Mouse (Mus musculus) embryo, embryonic 9.5 days (tissue): ENCODE data around the gene Lrig1.

Experiments used
- DNase-seq: peaks from one replicate; pipeline ENCODE4 v3.0.0-alpha.2; 2017; ENCODE audit errors: extremely low spot score

Gene Lrig1

DNA sequence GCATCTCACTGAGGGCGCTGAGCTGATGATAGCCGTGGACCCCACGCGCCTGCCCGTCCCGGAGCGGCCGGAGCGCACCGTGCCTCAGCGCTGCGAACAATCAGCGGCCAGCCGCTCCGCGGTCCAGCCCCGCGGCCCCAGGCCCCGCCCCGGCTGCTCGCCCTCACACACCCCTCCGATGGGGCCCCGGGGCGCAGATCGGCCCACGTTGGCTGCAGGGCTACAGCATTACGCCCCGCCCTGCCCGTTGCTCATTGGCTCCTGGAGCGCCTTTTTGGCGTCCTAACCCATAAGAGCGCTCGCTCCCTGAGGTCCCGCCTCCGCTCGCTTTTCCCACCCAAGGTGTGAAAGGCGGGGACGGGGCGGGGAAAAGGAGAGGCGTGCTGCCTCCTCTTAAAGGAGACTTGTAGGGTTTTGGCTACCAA is at the start of gene Lrig1:
Gene Lrig1, minus strand, starts transcription at position 92 of the 425 bp plus-strand sequence.
- DNase-seq = peak; percentile 97

DNA sequence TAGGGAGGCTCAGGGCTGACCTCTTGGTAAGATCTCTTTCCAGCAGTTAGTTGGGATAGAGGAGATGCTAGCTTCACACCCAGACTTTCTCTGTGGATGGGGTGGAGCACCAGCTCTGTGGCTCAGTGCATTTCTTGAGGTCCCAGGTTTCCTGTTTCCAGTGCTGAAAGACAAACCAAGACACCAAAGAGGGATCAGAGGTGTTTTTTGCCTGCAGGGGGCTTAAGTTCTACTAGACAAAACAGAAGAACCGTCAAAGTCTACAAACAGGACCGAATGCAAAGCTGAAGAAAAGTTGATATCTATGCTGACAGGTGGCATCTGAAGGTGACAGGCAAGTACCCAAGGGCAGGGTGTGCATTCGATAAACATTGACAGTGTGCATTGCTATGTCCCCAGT is 49.7 kb upstream of the Lrig1 start:
- DNase-seq = no peak

DNA sequence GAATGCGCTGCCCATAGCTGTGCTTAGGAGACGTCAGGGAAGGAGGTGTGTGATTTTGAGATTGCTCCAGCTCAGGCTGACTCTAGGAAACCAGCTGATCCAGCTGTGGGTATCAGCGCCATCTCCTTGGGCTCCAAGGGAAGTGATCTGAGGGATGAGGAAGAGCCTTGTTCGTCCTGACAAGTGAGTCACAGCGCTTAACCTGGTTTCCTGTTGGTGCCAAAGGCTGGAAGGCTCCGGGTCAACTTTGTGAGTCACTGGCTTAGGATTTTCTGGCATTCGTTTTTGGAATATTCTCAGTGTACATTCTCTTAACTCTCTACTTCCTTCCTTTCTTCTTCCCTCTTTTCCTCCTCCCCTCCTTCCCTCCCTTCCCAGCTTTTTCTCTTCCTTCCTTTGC is 48.4 kb upstream of the Lrig1 start:
- no peak for DNase-seq

DNA sequence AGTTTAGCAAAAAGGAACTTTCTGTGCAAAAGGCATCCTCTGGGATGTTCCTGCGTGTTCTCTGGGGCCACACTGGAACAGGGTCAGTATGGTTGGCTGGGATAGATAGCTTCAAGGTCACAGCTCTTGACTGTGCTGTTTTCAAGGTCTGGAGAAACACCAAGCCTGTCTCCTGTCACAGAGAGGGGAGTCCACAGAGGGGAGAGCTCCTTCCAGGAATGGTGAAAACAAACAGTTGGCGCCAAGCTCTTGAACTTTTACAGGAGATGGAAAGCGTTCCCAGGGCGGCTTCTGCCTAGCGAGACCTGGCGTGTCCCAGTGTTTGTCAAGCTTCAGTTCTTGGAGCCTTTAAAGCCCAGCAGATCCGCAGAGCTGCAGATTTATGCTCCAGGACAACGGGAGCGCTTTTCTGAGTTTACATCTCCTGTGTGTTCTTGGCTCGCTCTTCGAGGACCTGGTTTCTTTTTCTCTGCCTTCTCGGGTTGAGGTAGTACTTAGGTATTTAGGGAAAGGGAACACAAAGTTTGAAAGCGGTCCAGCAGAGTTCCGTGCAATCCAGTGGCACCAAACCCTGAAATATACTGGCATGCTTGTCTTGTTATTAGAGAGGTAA is 40.3 kb upstream of the Lrig1 start:
- no peak for DNase-seq

DNA sequence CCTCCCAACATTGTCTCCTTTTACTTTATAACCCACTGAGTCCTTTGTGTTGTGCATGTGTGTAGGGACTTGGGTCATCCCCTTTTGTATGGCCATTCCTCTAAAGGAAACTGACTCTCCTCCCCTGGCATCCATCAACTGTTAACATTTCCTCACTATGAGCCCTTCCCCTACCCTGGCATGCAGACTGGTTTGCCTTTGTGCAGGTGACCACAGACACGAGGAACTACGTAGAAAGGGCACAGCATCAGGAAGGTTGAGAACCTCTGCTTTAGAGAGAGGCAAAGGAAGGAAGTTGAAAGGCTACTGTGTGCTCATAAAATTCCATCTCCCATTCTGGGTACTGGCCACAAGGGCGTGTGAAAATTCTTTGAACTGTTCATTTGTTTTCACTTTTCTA is 38.7 kb upstream of the Lrig1 start:
- DNase-seq = no peak

DNA sequence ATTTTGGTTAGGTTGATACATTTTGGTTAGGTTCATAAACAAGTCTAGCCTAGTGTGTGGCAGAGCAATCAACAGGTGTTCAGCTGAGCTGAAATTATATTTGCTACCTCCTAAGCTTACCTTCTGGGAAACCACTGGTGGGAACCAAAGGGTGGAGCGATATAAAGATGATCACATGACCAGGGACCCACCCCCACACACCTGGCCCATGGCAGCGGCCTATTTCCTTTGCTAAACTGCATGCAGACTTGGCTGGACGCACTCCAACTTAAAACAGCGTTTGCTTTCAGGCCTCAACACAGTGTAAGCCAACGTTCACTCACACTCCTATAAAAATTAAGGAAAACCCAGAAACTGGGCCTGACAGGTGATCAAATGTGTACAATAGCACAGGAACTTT is 33.9 kb upstream of the Lrig1 start:
- DNase-seq = no peak

DNA sequence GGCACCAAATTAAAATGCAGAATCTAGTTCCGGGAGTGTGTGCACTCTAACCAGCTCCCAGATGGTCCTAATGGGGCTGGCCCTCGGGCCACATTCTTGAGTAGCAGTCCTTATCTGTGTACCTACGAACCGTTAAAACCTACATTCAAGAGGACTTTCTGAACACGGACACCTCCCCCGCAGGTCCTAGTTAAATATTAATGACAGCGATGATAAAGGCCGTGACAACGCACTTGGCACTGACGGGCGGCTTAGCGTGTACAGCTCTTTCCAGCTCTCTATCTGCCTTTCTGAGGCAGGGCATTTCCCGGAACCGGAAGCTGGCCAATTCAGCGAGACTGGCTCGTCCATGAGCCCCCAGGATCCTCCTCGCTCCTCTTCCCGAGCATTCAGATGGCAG is 29.9 kb upstream of the Lrig1 start:
- DNase-seq = no peak

DNA sequence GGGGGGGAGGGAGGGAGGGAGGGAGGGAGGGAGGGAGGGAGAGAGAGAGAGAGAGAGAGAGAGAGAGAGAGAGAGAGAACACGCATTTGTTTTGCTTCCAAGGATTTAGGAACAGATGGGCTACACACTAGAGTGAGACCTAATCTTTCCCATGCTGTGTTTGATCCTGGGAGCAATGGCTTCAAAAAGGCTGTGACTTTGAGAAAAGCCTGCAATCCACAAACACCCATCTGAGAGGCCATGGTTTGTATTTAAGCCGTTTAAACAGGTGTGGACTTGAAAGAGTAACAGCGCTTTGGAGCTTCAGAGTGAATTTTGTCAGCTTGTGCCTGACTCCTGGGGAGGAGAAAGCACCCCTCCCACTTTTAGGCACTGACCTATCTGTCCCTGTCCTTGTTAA is 29.2 kb upstream of the Lrig1 start:
- no peak for DNase-seq

DNA sequence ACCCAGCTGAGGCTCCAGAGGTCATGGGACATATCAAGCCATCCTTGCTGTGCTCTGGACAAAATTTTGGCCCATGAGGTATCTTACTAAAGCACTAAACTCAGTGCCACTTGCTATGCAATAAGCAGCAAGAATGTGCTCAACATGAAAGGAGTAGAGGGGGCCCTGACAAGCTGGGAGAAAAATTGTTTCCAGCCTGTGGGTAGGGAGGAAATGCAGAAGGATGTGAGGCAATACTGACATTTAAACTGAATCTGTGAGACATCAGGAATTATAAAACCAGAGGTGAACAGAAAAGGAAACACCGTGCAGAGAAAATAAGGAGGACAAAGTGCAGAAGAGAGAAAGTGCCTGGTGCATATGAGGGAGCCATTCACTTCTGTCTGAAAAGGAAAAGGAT is 24.7 kb upstream of the Lrig1 start:
- no peak for DNase-seq

DNA sequence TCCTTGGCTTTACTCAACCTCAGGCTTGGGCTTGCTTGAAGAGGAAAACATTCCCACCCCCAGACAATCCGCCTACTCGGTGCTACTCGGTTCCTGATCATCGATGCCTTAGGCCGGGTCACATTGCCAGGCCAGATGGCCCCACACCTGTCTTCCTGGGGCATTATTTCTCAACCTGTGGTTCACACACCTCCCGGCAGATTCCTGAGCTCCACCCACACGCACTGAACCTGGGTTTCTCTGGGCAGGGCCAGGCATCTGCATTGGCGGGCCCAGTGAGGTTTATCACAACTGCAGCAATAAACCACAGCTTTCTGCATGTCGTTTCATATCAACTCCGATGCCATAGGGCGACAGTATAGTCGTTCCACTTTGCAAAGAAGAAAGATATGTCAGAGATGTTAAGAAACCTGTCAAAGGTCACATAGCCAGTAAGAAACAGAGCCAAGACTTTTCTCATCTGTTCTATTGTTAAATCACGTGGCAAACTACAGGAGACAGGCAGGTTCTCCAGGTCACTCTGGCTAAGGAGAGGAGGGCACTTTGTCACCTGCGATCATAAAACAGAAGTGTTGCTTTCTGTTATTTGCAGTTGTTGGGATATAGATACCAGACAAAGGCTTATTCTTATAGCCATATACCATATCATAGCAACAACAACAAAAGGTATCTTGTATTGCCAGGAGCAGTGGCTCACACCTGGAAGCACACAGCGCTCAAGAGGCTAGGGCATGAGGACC is 18.8 kb upstream of the Lrig1 start:
- no peak for DNase-seq

DNA sequence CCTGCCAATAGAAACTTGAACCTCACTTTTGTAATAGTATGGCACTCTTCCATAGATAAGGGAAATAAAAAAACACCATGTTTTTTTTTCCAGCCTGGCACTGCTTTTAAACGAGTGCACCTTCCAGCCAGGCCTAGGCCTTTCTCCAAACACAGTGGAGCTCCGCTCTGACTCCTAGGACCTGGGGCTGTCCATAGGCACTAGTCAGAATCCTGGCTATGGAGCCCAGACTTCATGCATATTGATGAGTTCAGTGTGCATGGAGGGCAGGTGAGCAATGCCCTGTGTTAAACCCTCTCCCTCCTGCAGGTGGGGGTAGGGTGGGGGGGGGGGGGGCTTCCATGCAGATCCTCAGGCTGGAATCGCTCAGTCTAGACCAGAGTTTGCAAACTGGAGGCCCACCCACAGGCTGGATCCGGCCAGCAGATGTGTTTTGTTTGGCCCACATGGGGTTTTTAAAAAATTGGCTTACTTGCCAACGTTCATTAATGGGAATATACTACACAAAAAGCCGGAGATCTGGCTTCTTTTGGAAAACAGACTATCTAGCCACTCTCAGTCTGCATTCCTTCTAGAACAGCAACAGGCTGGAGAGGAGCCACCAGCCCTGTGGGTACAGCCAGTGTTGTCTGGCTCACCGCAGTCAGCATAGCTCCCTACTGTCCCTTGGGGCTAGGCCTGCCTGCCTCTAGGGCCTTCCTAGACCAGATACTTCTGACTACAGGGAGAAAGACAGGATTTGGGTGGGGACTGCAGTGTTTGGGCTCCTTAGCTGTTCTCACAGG is 17.9 kb upstream of the Lrig1 start:
- DNase-seq = no peak

DNA sequence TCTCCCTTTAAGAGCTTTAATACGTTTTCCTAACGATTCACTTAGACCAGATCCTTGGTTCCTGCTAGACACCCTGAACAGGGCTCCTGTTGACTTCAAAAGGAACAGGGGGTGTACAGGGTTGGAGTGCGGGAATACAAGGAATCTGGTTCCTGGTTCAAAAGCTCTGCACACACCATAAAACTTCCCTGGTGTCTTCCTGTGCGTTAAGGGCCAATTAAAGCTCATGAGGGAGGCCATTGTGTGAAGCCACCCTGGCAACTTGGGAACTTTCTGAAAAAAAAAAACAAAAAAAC is 15.6 kb upstream of the Lrig1 start:
- no peak for DNase-seq

DNA sequence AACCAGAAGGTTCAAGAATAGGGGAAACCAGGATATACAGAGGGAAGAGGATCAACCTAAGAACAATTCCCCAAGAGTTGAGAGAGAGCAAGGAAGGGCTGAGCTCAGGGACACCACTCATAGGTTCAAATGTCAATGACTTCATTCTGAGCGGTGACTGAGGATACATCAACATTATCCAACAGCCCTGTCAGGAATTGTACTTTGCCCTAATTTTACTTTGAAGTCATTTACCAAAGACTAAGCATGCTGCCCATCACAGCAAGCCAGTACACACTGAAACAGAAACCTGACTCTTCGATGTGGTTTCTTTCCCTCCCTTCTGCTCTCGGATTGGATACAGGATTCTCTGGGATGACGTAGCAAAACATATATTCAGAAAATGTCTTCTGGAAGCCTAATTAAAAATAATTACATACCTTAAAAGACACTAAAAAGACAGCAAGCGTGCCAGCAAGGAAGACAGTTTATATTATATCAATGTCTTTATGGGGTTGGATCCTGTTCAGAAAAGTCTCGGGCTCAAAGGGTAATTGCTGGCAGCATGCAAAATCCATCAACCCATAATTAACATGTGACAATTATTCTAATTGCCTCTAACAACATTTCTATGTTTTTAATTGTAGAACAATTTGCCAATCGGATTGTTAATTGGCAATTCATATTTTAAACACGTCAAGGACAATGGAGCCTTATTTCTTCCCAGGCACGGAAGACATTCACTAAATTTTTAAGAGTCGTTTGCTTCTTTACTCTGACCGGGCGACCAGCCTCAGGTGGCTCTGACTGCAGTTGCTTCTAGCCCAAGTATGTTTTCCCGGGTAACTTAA is 15.1 kb upstream of the Lrig1 start:
- no peak for DNase-seq

DNA sequence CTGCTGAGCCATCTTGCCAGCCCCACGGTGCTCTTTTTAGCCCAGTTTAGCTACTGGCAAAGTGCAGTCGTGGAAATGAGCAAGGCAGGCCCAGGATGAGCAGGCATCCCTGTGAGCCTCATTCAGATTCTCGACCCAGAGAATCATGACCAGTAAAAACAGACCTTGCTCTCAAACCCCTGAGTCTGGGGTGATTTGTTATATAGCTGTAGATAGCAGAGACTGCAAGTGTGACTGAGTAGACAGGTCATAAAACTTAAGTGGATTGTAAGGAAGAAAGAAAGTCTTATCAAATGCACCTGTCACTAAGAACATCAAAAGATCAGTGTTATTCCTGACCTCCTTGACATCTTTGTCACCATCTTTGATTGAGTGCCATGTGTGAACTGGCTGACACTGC is 9.9 kb upstream of the Lrig1 start:
- DNase-seq = no peak

DNA sequence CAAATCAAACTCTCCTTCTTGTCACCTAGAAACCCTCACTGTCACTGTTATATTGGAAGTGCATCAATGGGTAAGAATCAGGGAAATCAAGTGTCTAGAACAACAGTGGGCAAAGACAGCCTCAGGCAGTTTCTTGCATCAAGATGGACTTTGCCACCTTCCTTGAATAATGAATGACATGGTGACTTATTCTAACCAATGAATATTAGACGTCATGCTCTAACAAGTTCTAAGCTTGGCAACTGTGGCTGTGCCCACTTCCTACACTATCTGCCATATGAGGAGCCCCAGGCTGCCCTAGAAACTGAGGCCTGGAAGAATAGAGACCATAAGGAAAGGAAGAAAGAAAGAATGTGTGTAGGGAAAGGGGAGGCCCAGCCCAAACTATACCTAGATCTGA is 9.2 kb upstream of the Lrig1 start:
- DNase-seq = no peak

DNA sequence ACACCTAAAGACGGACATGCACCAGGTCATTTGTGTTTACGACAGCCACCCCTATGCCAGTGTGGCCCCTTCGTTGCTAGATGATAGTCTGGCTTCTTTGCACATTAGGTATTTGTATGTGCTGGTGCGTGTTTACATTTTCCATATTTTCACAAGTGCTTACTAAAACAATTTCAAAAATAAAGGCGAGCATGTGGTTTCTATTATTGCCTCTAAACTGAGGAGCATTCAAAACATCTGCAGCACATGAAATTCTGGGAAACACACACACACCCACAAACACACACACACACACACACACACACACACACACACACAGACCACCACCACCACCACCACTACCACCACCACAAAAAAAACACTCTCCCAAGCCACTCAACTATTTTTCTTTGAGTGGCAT is 7.3 kb upstream of the Lrig1 start:
- no peak for DNase-seq

DNA sequence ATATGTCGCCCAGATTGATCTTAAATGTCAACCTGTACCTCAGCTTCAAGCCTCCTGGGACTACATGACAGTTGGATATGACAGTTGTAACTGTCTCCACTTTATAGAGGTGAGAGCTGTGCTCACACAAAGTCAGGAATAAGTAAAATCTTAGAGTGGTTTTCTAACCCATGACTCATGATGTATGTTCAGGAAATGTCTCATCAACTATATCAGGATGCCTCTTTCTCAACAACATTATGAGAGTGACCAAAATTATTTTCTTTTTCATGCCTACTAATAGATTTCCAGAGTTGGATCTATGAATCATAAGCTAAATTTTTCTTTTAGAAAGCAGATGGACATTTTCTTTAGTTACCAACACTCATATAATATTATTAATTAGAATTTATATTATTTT is 6.0 kb upstream of the Lrig1 start:
- DNase-seq = no peak

DNA sequence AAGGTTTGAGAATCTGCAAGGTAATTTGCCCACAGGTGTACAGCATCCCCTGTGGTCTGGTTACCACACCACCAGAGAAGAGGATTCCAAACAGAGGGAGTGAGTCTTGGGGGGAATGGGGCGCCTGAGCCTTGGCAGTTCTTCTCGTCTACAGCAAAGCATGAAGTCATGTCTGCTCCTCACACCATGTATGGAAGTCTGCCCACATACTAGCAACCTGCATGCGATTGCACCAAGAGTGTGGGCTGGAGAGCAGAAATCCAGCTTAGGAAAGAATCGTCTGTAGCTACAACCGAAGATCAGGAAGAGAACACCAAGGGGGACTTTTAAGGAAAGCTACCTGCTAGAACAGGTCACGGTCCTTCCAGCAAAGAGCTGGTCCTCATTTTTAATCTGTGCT is 3.0 kb upstream of the Lrig1 start:
- DNase-seq = no peak

DNA sequence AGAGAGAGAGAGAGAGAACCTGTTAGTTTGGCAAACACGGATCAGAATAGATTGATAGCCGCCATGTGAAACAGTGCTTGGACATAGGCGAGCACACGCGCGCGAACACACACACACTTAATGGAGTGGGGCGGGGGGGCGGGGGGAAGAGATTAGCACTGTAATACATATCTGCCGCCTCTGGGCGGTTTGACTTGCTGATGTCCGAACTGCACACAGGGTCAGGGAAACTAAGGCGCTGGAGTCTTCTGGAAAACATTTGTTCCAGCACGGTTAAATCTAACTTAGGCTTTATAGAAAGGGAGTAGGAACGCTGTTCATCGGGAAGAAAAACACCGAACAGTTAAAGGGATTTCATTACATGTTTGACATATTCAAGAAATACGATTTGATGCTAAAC is 1.1 kb upstream of the Lrig1 start:
- DNase-seq = no peak

DNA sequence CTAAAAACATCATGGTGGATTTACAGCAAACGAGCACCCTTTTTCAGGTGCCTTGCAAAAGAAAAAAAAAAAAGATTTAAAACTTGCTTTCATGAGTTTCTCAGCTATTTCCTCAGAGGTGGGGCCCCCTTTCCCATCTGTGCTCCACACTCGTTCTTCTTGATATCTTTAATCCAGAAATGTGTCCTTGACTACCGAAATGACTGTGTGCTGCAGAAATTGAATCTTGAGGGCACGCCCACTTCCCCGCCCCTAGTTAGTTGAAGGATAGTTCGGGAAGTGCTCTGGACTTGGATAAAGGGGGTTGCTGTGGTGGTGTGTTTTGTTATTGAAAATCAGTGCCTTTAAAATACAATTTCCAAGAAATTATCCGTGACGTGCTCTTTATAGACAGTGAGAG is 654 bp upstream of the Lrig1 start:
- DNase-seq = no peak

DNA sequence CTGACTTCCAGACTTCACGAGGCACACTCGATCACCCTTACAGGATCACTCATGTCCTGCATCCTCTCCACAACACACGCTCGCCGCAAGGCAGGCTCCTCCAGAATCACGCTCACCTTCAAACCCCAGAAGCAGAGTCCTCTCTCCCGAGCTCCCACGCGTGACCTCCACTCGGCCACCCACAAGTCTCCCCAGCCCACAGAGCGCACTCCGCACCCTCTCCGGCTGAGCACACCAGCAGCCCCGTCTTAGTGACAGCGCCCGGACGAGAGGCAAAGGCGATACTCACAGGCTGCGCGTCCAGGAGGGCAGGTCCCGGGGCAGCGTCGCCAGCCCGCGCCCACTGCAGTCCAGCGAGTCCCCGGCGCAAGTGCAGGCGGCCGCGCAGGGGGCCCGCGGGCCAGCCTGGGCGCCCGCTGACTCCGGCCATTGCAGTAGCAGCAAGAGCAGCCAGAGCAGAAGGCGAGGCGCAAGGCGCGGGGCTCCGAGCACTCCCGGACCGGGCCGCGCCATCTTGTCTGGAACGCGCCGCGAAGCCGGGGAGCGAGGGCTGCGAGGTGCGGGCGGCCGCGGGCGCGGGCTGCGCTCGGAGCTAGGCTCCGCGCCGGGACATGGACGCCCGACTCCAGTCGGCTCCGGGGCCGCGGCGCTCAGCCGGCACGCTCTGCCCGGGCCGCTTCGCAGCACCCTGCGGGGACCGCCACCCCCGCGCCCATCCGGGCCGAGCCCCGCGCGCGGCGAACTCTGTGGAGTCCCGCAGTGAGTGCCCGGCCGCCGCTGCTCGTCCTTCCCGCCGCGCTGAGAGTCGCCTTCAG is 578 bp downstream of the Lrig1 start:
- DNase-seq = no peak
